Mouse (Mus musculus): ENCODE data around the gene Crnn. TPM values are rescaled to one million over a fixed set of nuclear protein-coding genes. Genes with fewer than 3 reads are reported as not detected.

Crnn gene
- polyA plus RNA-seq, 1 experiment from 2014 or later: 1.6 TPM

GRCm38 (mm10) chr3:93162996-93163592 lies 18.5 kb downstream of the Crnn start:
- no peak for ATAC-seq (ENCODE audit: insufficient read depth, low FRiP score)
- Histone ChIP-seq H3K4me3 (replicated peaks; ENCODE audit: low read length) (no peak overlapping the region), H3K9me3 (replicated peaks; ENCODE audit: control insufficient read depth, low read length) (no peaks in the 10 kb centered on the region), H3K27me3 (ENCODE audit: control insufficient read depth, insufficient read depth, low read length) (no peaks in the 10 kb centered on the region), H3K27ac (ENCODE audit: low read length) (no peak overlapping the region), H3K36me3 (ENCODE audit: control insufficient read depth, insufficient read depth, low read length) (no peaks in the 10 kb centered on the region), H3K9ac (ENCODE audit: low read length) (no peak overlapping the region), H3K4me2 (ENCODE audit: low read depth, low read length) (no peak overlapping the region), H3K4me1 (ENCODE audit: control insufficient read depth, insufficient read depth, low read length) (no peaks in the 10 kb centered on the region)
- WGBS: 40% methylated on average over 1 of the region's 1 CpGs

- WGBS: 87% methylated on average over 4 of the region's 4 CpGs
- Histone ChIP-seq H3K27me3 (ENCODE audit: control insufficient read depth, insufficient read depth, low read length) (no peaks in the 10 kb centered on the region), H3K4me1 (ENCODE audit: control insufficient read depth, insufficient read depth, low read length) (no peaks in the 10 kb centered on the region), H3K36me3 (ENCODE audit: control insufficient read depth, insufficient read depth, low read length) (no peaks in the 10 kb centered on the region), H3K27ac (ENCODE audit: low read length) (no peak overlapping the region), H3K4me3 (replicated peaks; ENCODE audit: low read length) (no peak overlapping the region), H3K9ac (ENCODE audit: low read length) (no peak overlapping the region), H3K9me3 (replicated peaks; ENCODE audit: control insufficient read depth, low read length) (no peaks in the 10 kb centered on the region), H3K4me2 (ENCODE audit: low read depth, low read length) (no peak overlapping the region)
- ATAC-seq (ENCODE audit: insufficient read depth, low FRiP score): no peak
Observed at GRCm38 (mm10) chr3:93180856-93181255, 36.3 kb downstream of the Crnn start.

GRCm38 (mm10) chr3:93196978-93197377 lies 52.4 kb downstream of the Crnn start, which contains the start of gene Flg2:
Flg2 (plus strand) TSS chr3:93197278.
- H3K4me1 ChIP-seq (ENCODE audit: control insufficient read depth, insufficient read depth, low read length): no peaks in the 10 kb centered on the region
- no peaks in the 10 kb centered on the region for H3K9me3 ChIP-seq (replicated peaks; ENCODE audit: control insufficient read depth, low read length)
- no peak within 1 kb of the TSS for H3K27ac ChIP-seq (ENCODE audit: low read length)
- H3K36me3 ChIP-seq (ENCODE audit: control insufficient read depth, insufficient read depth, low read length): no peaks in the 10 kb centered on the region
- no peak within 1 kb of the TSS for H3K4me3 ChIP-seq (replicated peaks; ENCODE audit: low read length)
- 80% methylated on average over 3 of the region's 3 CpGs for WGBS
- no peak within 1 kb of the TSS for H3K4me2 ChIP-seq (ENCODE audit: low read depth, low read length)
- no peak within 1 kb of the TSS for H3K9ac ChIP-seq (ENCODE audit: low read length)
- no peaks in the 10 kb centered on the region for H3K27me3 ChIP-seq (ENCODE audit: control insufficient read depth, insufficient read depth, low read length)
- ATAC-seq (ENCODE audit: insufficient read depth, low FRiP score): no peak

Other genes starting within 250 kb of the Crnn start
- 7.5 and 10.8 TPM in 2 replicates for gene Lce3a, start 218.6 kb upstream of the Crnn start, polyA plus RNA-seq (2015; fragmentation: Nextera tagmentation; extraction: Ambion mirVana)
- gene Lce3b, start 211.8 kb upstream of the Crnn start, polyA plus RNA-seq (2015; fragmentation: Nextera tagmentation; extraction: Ambion mirVana): 1.7 and 2.1 TPM in 2 replicates
- gene Lce3c, start 200.3 kb upstream of the Crnn start, polyA plus RNA-seq (2015; fragmentation: Nextera tagmentation; extraction: Ambion mirVana): 3.7 and 4.0 TPM in 2 replicates
- gene Lce3d, start 187.4 kb upstream of the Crnn start, polyA plus RNA-seq (2015; fragmentation: Nextera tagmentation; extraction: Ambion mirVana): not detected in 2 replicates
- 5.9 TPM in 2 replicates for gene Lce3e, start 177.7 kb upstream of the Crnn start, polyA plus RNA-seq (2015; fragmentation: Nextera tagmentation; extraction: Ambion mirVana)
- gene Lce3f, start 152.6 kb upstream of the Crnn start, polyA plus RNA-seq (2015; fragmentation: Nextera tagmentation; extraction: Ambion mirVana): 25.6 and 36.2 TPM in 2 replicates
- gene Crct1, start 129.1 kb upstream of the Crnn start, polyA plus RNA-seq (2015; fragmentation: Nextera tagmentation; extraction: Ambion mirVana): 83.5 and 173 TPM in 2 replicates
- 0.15 TPM in 1 of 2 replicates, not detected in the other for gene Lce1m, start 125.7 kb upstream of the Crnn start, polyA plus RNA-seq (2015; fragmentation: Nextera tagmentation; extraction: Ambion mirVana)
- gene Gm4858, start 76.0 kb upstream of the Crnn start, polyA plus RNA-seq (2015; fragmentation: Nextera tagmentation; extraction: Ambion mirVana): not detected in 2 replicates
- gene Flg2, start 52.5 kb downstream of the Crnn start, polyA plus RNA-seq (2015; fragmentation: Nextera tagmentation; extraction: Ambion mirVana): not detected in 2 replicates
- 2.2 and 3.0 TPM in 2 replicates for gene Flg, start 128.7 kb downstream of the Crnn start, polyA plus RNA-seq (2015; fragmentation: Nextera tagmentation; extraction: Ambion mirVana)
- gene Hrnr, start 175.0 kb downstream of the Crnn start, polyA plus RNA-seq (2015; fragmentation: Nextera tagmentation; extraction: Ambion mirVana): 1.1 and 2.1 TPM in 2 replicates
- 30.5 and 60.5 TPM in 2 replicates for gene Rptn, start 248.9 kb downstream of the Crnn start, polyA plus RNA-seq (2015; fragmentation: Nextera tagmentation; extraction: Ambion mirVana)

Measured in stomach, embryonic 16.5 days (tissue).